Mouse (Mus musculus): Measurements from ENCODE around the gene Heatr6. TPM values are rescaled to one million over a fixed set of nuclear protein-coding genes. Genes with fewer than 3 reads are reported as not detected.

The Heatr6 gene
- total RNA-seq, 1 experiment: 16.7 TPM

- TF ChIP-seq HCFC1 (IDR thresholded peaks at IDR 0.05; ENCODE audit: borderline replicate concordance, insufficient read depth, low read length) (no peak), CHD2 (IDR thresholded peaks at IDR 0.05; ENCODE audit: low read depth, low read length) (no peak), MAFK (IDR thresholded peaks at IDR 0.05; ENCODE audit: insufficient read depth, low read depth, low read length) (no peak), ZNF384 (IDR thresholded peaks at IDR 0.05; ENCODE audit: low read depth, low read length) (no peak), ZC3H11A (IDR thresholded peaks at IDR 0.05; ENCODE audit: borderline replicate concordance, low read depth, low read length) (no peak)
- Histone ChIP-seq H3K36me3 (ENCODE audit: control insufficient read depth, insufficient read depth, low read length, poor library complexity, severe bottlenecking) (no peaks in the 10 kb centered on the region), H3K4me1 (ENCODE audit: control insufficient read depth in 2 of 2, insufficient read depth in 2 of 2, low read length in 2 of 2, poor library complexity in 1 of 2) (peaks cover 0 to 9% of the 10 kb centered on the region in 2 experiments; a peak in 1 of 4 replicates), H3K27ac (ENCODE audit: insufficient read depth, low read depth, low read length, poor library complexity, severe bottlenecking) (no peak overlapping the region), H3K4me3 (ENCODE audit: insufficient read depth in 1 of 2, low read depth in 1 of 2, low read length in 2 of 2, poor library complexity in 1 of 2, severe bottlenecking in 1 of 2) (no peak overlapping the region), H3K9ac (ENCODE audit: insufficient read depth, low read depth, low read length, poor library complexity, severe bottlenecking) (no peak overlapping the region), H3K9me3 (ENCODE audit: control insufficient read depth, insufficient read depth, low read depth, low read length) (no peaks in the 10 kb centered on the region)
- no peak for DNase-seq (ENCODE audit: low read depth, low spot score)
- in situ Hi-C loops (cut with MboI; ENCODE audit: low sequenced_read_pairs in 2 of 2, unreplicated experiment in 2 of 2): no loop called here
Observed at GRCm38 (mm10) chr11:83791133-83791532, 37.6 kb downstream of the Heatr6 start.

GRCm38 (mm10) chr11:83792316-83792914, 38.9 kb downstream of the Heatr6 start:
- Histone ChIP-seq H3K9ac (ENCODE audit: insufficient read depth, low read depth, low read length, poor library complexity, severe bottlenecking) (no peak overlapping the region), H3K4me1 (ENCODE audit: control insufficient read depth in 2 of 2, insufficient read depth in 2 of 2, low read length in 2 of 2, poor library complexity in 1 of 2) (peaks cover 0 to 3% of the 10 kb centered on the region in 2 experiments; a peak in 1 of 4 replicates), H3K27ac (ENCODE audit: insufficient read depth, low read depth, low read length, poor library complexity, severe bottlenecking) (no peak overlapping the region), H3K36me3 (ENCODE audit: control insufficient read depth, insufficient read depth, low read length, poor library complexity, severe bottlenecking) (no peaks in the 10 kb centered on the region), H3K9me3 (ENCODE audit: control insufficient read depth, insufficient read depth, low read depth, low read length) (no peaks in the 10 kb centered on the region), H3K4me3 (ENCODE audit: insufficient read depth in 1 of 2, low read depth in 1 of 2, low read length in 2 of 2, poor library complexity in 1 of 2, severe bottlenecking in 1 of 2) (no peak overlapping the region)
- no peak for DNase-seq (ENCODE audit: low read depth, low spot score)
- in situ Hi-C loops (cut with MboI; ENCODE audit: low sequenced_read_pairs in 2 of 2, unreplicated experiment in 2 of 2): no loop called here
- TF ChIP-seq CHD2 (IDR thresholded peaks at IDR 0.05; ENCODE audit: low read depth, low read length) (no peak), MAFK (IDR thresholded peaks at IDR 0.05; ENCODE audit: insufficient read depth, low read depth, low read length) (no peak), HCFC1 (IDR thresholded peaks at IDR 0.05; ENCODE audit: borderline replicate concordance, insufficient read depth, low read length) (no peak), ZC3H11A (IDR thresholded peaks at IDR 0.05; ENCODE audit: borderline replicate concordance, low read depth, low read length) (no peak), ZNF384 (IDR thresholded peaks at IDR 0.05; ENCODE audit: low read depth, low read length) (no peak)

GRCm38 (mm10) chr11:83793264-83793663, 39.8 kb downstream of the Heatr6 start:
- no peak for DNase-seq (ENCODE audit: low read depth, low spot score)
- TF ChIP-seq CHD2 (IDR thresholded peaks at IDR 0.05; ENCODE audit: low read depth, low read length): no peak
- TF ChIP-seq HCFC1 (IDR thresholded peaks at IDR 0.05; ENCODE audit: borderline replicate concordance, insufficient read depth, low read length): no peak
- TF ChIP-seq MAFK (IDR thresholded peaks at IDR 0.05; ENCODE audit: insufficient read depth, low read depth, low read length): no peak
- H3K9ac ChIP-seq (ENCODE audit: insufficient read depth, low read depth, low read length, poor library complexity, severe bottlenecking): no peak overlapping the region
- H3K4me1 ChIP-seq (ENCODE audit: control insufficient read depth in 2 of 2, insufficient read depth in 2 of 2, low read length in 2 of 2, poor library complexity in 1 of 2): peaks cover 0 to 2% of the 10 kb centered on the region in 2 experiments; a peak in 1 of 4 replicates
- H3K4me3 ChIP-seq (ENCODE audit: insufficient read depth in 1 of 2, low read depth in 1 of 2, low read length in 2 of 2, poor library complexity in 1 of 2, severe bottlenecking in 1 of 2): no peak overlapping the region
- no peaks in the 10 kb centered on the region for H3K9me3 ChIP-seq (ENCODE audit: control insufficient read depth, insufficient read depth, low read depth, low read length)
- no peak overlapping the region for H3K27ac ChIP-seq (ENCODE audit: insufficient read depth, low read depth, low read length, poor library complexity, severe bottlenecking)
- in situ Hi-C loops (cut with MboI; ENCODE audit: low sequenced_read_pairs in 2 of 2, unreplicated experiment in 2 of 2): no loop called here
- H3K36me3 ChIP-seq (ENCODE audit: control insufficient read depth, insufficient read depth, low read length, poor library complexity, severe bottlenecking): no peaks in the 10 kb centered on the region

- TF ChIP-seq ZC3H11A (IDR thresholded peaks at IDR 0.05; ENCODE audit: borderline replicate concordance, low read depth, low read length) (no peak), ZNF384 (IDR thresholded peaks at IDR 0.05; ENCODE audit: low read depth, low read length) (no peak), MAFK (IDR thresholded peaks at IDR 0.05; ENCODE audit: insufficient read depth, low read depth, low read length) (no peak), HCFC1 (IDR thresholded peaks at IDR 0.05; ENCODE audit: borderline replicate concordance, insufficient read depth, low read length) (no peak), CHD2 (IDR thresholded peaks at IDR 0.05; ENCODE audit: low read depth, low read length) (no peak)
- no peak for DNase-seq (ENCODE audit: low read depth, low spot score)
- H3K4me1 ChIP-seq (ENCODE audit: control insufficient read depth in 2 of 2, insufficient read depth in 2 of 2, low read length in 2 of 2, poor library complexity in 1 of 2): peaks cover 2 to 5% of the 10 kb centered on the region in 2 experiments; a peak in 3 of 4 replicates
- H3K36me3 ChIP-seq (ENCODE audit: control insufficient read depth, insufficient read depth, low read length, poor library complexity, severe bottlenecking): no peaks in the 10 kb centered on the region
- no peak overlapping the region for H3K27ac ChIP-seq (ENCODE audit: insufficient read depth, low read depth, low read length, poor library complexity, severe bottlenecking)
- in situ Hi-C loops (cut with MboI; ENCODE audit: low sequenced_read_pairs in 2 of 2, unreplicated experiment in 2 of 2): no loop called here
- no peaks in the 10 kb centered on the region for H3K9me3 ChIP-seq (ENCODE audit: control insufficient read depth, insufficient read depth, low read depth, low read length)
- no peak overlapping the region for H3K4me3 ChIP-seq (ENCODE audit: insufficient read depth in 1 of 2, low read depth in 1 of 2, low read length in 2 of 2, poor library complexity in 1 of 2, severe bottlenecking in 1 of 2)
- H3K9ac ChIP-seq (ENCODE audit: insufficient read depth, low read depth, low read length, poor library complexity, severe bottlenecking): no peak overlapping the region
Observed at GRCm38 (mm10) chr11:83796112-83796511, 42.6 kb downstream of the Heatr6 start.

All from ES-E14 (cell line).